Mouse (Mus musculus) CH12.LX (cell line): ENCODE data around the gene Gstt1. TPM values are rescaled to one million over a fixed set of nuclear protein-coding genes. Genes with fewer than 3 reads are reported as not detected.

ENCODE experiments used
- DNase-seq: peaks from one replicate; pipeline ENCODE4 v3.0.0-alpha.2; 2013; ENCODE audit errors: extremely low read depth
- H3K27ac ChIP-seq: 2 replicates; pipeline ENCODE4 v1.5.1; 2012; ENCODE audit warnings: low read depth, mild to moderate bottlenecking, control low read depth, moderate library complexity; ENCODE audit not compliant: insufficient read depth
- H3K27me3 ChIP-seq: replicated peaks from 2 replicates; pipeline ENCODE3; 2012; ENCODE audit warnings: inconsistent platforms
- H3K36me3 ChIP-seq, 2 experiments: replicated peaks in 1 of 2; 2 replicates each; pipeline versions ENCODE3 to v1.6.1; 2012; ENCODE audit warnings: inconsistent platforms in 1 of 2, low read length in 1 of 2, mild to moderate bottlenecking in 1 of 2, mixed read lengths in 1 of 2, moderate library complexity in 1 of 2; ENCODE audit not compliant: control insufficient read depth in 1 of 2, insufficient read depth in 1 of 2
- H3K4me1 ChIP-seq, 2 experiments: 2 replicates each; pipeline ENCODE4 v1.6.1; 2012; ENCODE audit warnings: inconsistent platforms in 1 of 2, moderate library complexity in 1 of 2; ENCODE audit not compliant: insufficient read depth in 2 of 2, control insufficient read depth in 1 of 2
- H3K4me2 ChIP-seq: 2 replicates; pipeline ENCODE4 v1.6.1; 2012; ENCODE audit warnings: low read depth, mild to moderate bottlenecking, control low read depth; ENCODE audit not compliant: poor library complexity, insufficient read depth, severe bottlenecking
- H3K4me3 ChIP-seq, 3 experiments: fragments of 150-350 bp in 1 of 3; sonication (generic) in 1 of 3; replicated peaks in 1 of 3; 2 replicates each; pipeline versions ENCODE3 to v1.5.1; 2011 to 2012; ENCODE audit warnings: low read depth in 2 of 3, low read length in 2 of 3, mild to moderate bottlenecking in 2 of 3, moderate library complexity in 2 of 3, control low read depth in 1 of 3, improper control_type of control experiment in 1 of 3, inconsistent platforms in 1 of 3, mixed read lengths in 1 of 3; ENCODE audit not compliant: poor library complexity in 1 of 3
- H3K79me2 ChIP-seq: replicated peaks from 2 replicates; pipeline ENCODE4 v1.6.1; 2012; ENCODE audit warnings: mild to moderate bottlenecking, moderate library complexity; ENCODE audit not compliant: control insufficient read depth, poor library complexity, insufficient read depth, severe bottlenecking; ENCODE audit errors: extremely low read depth
- H3K9ac ChIP-seq: 2 replicates; pipeline ENCODE4 v1.6.1; 2012; ENCODE audit warnings: low read depth, mild to moderate bottlenecking, control low read depth, moderate library complexity; ENCODE audit not compliant: insufficient read depth
- H3K9me3 ChIP-seq: replicated peaks from 2 replicates; pipeline ENCODE3; 2012; ENCODE audit warnings: low read length, inconsistent platforms, mixed read lengths
- BHLHE40 ChIP-seq: IDR thresholded peaks from 2 replicates; pipeline ENCODE4 v1.6.1; 2011; ENCODE audit warnings: mild to moderate bottlenecking, low read depth, low read length, improper control_type of control experiment
- CHD1 ChIP-seq: IDR thresholded peaks from 2 replicates; pipeline ENCODE4 v1.6.1; 2012; ENCODE audit warnings: low read depth, low read length, improper control_type of control experiment, inconsistent platforms
- CHD2 ChIP-seq: IDR thresholded peaks from 2 replicates; pipeline ENCODE4 v1.6.1; 2011; ENCODE audit warnings: low read length, improper control_type of control experiment
- CTCF ChIP-seq, 2 experiments: IDR thresholded peaks in 1 of 2; conservative IDR thresholded peaks in 1 of 2; 2 replicates each; pipeline ENCODE4 v1.5.1; 2011 to 2012; ENCODE audit warnings: low read depth in 2 of 2, low read length in 2 of 2, improper control_type of control experiment in 1 of 2, inconsistent platforms in 1 of 2, mild to moderate bottlenecking in 1 of 2, moderate library complexity in 1 of 2
- E2F4 ChIP-seq: IDR thresholded peaks from 2 replicates; pipeline ENCODE4 v1.6.1; 2011; ENCODE audit warnings: low read depth, low read length, improper control_type of control experiment; ENCODE audit not compliant: insufficient replicate concordance
- ELF1 ChIP-seq: IDR thresholded peaks from 2 replicates; pipeline ENCODE4 v1.6.1; 2014; ENCODE audit warnings: low read depth, mild to moderate bottlenecking, inconsistent platforms, low read length, improper control_type of control experiment
- EP300 ChIP-seq: IDR thresholded peaks from 2 replicates; pipeline ENCODE4 v1.6.1; 2011; ENCODE audit warnings: low read length, improper control_type of control experiment
- ETS1 ChIP-seq: conservative IDR thresholded peaks from 2 replicates; pipeline ENCODE4 v1.6.1; 2012; ENCODE audit warnings: low read depth, mild to moderate bottlenecking, inconsistent platforms, low read length, improper control_type of control experiment, moderate library complexity
- GABPA ChIP-seq: IDR thresholded peaks from 2 replicates; pipeline ENCODE4 v1.6.1; 2012; ENCODE audit warnings: low read depth, low read length, improper control_type of control experiment, inconsistent platforms; ENCODE audit not compliant: insufficient replicate concordance
- HCFC1 ChIP-seq: IDR thresholded peaks from 2 replicates; pipeline ENCODE4 v1.6.1; 2012; ENCODE audit warnings: low read depth, mild to moderate bottlenecking, inconsistent platforms, low read length, improper control_type of control experiment
- IRF4 ChIP-seq: IDR thresholded peaks from 2 replicates; pipeline ENCODE4 v1.6.1; 2014; ENCODE audit warnings: low read depth, mild to moderate bottlenecking, inconsistent platforms, low read length, improper control_type of control experiment
- JUN ChIP-seq: IDR thresholded peaks from 2 replicates; pipeline ENCODE4 v1.6.1; 2011; ENCODE audit warnings: low read depth, mild to moderate bottlenecking, low read length, improper control_type of control experiment, moderate library complexity; ENCODE audit not compliant: insufficient read depth
- JUND ChIP-seq: conservative IDR thresholded peaks from 2 replicates; pipeline ENCODE4 v1.6.1; 2011; ENCODE audit warnings: low read depth, low read length, improper control_type of control experiment
- KAT2A ChIP-seq: IDR thresholded peaks from 2 replicates; pipeline ENCODE4 v1.6.1; 2012; ENCODE audit warnings: low read length, improper control_type of control experiment, inconsistent platforms; ENCODE audit not compliant: insufficient replicate concordance
- MAFK ChIP-seq: IDR thresholded peaks from 2 replicates; pipeline ENCODE4 v1.6.1; 2011; ENCODE audit warnings: low read length, improper control_type of control experiment; ENCODE audit not compliant: insufficient replicate concordance
- MAX ChIP-seq: IDR thresholded peaks from 2 replicates; pipeline ENCODE4 v1.6.1; 2011; ENCODE audit warnings: low read length, improper control_type of control experiment
- MAZ ChIP-seq: IDR thresholded peaks from 2 replicates; pipeline ENCODE4 v1.6.1; 2012; ENCODE audit warnings: low read depth, mild to moderate bottlenecking, inconsistent platforms, low read length, improper control_type of control experiment, moderate library complexity
- MEF2A ChIP-seq: IDR thresholded peaks from 2 replicates; pipeline ENCODE4 v1.6.1; 2014; ENCODE audit warnings: low read depth, mild to moderate bottlenecking, inconsistent platforms, low read length, improper control_type of control experiment, borderline replicate concordance
- MXI1 ChIP-seq: IDR thresholded peaks from 2 replicates; pipeline ENCODE4 v1.6.1; 2011; ENCODE audit warnings: mild to moderate bottlenecking, low read depth, low read length, improper control_type of control experiment
- MYC ChIP-seq: IDR thresholded peaks from 2 replicates; pipeline ENCODE4 v1.6.1; 2011; ENCODE audit warnings: low read depth, mild to moderate bottlenecking, improper control_type of control experiment, low read length
- NELFE ChIP-seq: IDR thresholded peaks from 2 replicates; pipeline ENCODE4 v1.6.1; 2011; ENCODE audit warnings: low read depth, low read length, improper control_type of control experiment
- NRF1 ChIP-seq: IDR thresholded peaks from 2 replicates; pipeline ENCODE4 v1.6.1; 2014; ENCODE audit warnings: low read depth, mild to moderate bottlenecking, inconsistent platforms, low read length, improper control_type of control experiment, moderate library complexity
- PAX5 ChIP-seq: IDR thresholded peaks from 2 replicates; pipeline ENCODE4 v1.6.1; 2012; ENCODE audit warnings: low read length, inconsistent platforms, mixed read lengths
- POLR2A ChIP-seq: IDR thresholded peaks from 2 replicates; pipeline ENCODE4 v1.6.1; 2011; ENCODE audit warnings: low read depth, mild to moderate bottlenecking, improper control_type of control experiment, low read length
- POLR2AphosphoS2 ChIP-seq: IDR thresholded peaks from 2 replicates; pipeline ENCODE4 v1.6.1; 2011; ENCODE audit warnings: low read depth, low read length, improper control_type of control experiment
- RAD21 ChIP-seq: IDR thresholded peaks from 2 replicates; pipeline ENCODE4 v1.6.1; 2011; ENCODE audit warnings: low read depth, mild to moderate bottlenecking, low read length, improper control_type of control experiment, moderate library complexity
- RCOR1 ChIP-seq: conservative IDR thresholded peaks from 2 replicates; pipeline ENCODE4 v1.6.1; 2012; ENCODE audit warnings: low read depth, mild to moderate bottlenecking, inconsistent platforms, low read length, improper control_type of control experiment
- SIN3A ChIP-seq: IDR thresholded peaks from 2 replicates; pipeline ENCODE4 v1.6.1; 2012; ENCODE audit warnings: low read length, improper control_type of control experiment, inconsistent platforms
- SMC3 ChIP-seq: IDR thresholded peaks from 2 replicates; pipeline ENCODE4 v1.6.1; 2011; ENCODE audit warnings: low read depth, low read length, improper control_type of control experiment
- TBP ChIP-seq: conservative IDR thresholded peaks from 2 replicates; pipeline ENCODE4 v1.6.1; 2011; ENCODE audit warnings: low read depth, low read length, improper control_type of control experiment
- TCF12 ChIP-seq: IDR thresholded peaks from 2 replicates; pipeline ENCODE4 v1.6.1; 2014; ENCODE audit warnings: low read depth, mild to moderate bottlenecking, inconsistent platforms, low read length, improper control_type of control experiment
- UBTF ChIP-seq: IDR thresholded peaks from 2 replicates; pipeline ENCODE4 v1.6.1; 2012; ENCODE audit warnings: low read depth, mild to moderate bottlenecking, inconsistent platforms, low read length, improper control_type of control experiment, moderate library complexity
- USF1 ChIP-seq: IDR thresholded peaks from 2 replicates; pipeline ENCODE4 v1.6.1; 2014; ENCODE audit warnings: low read depth, mild to moderate bottlenecking, inconsistent platforms, low read length, improper control_type of control experiment
- USF2 ChIP-seq: conservative IDR thresholded peaks from 2 replicates; pipeline ENCODE4 v1.6.1; 2011; ENCODE audit warnings: low read depth, low read length, improper control_type of control experiment
- ZC3H11A ChIP-seq: IDR thresholded peaks from 2 replicates; pipeline ENCODE4 v1.6.1; 2012; ENCODE audit warnings: low read depth, mild to moderate bottlenecking, inconsistent platforms, low read length, improper control_type of control experiment
- ZMIZ1 ChIP-seq: IDR thresholded peaks from 2 replicates; pipeline ENCODE4 v1.6.1; 2012; ENCODE audit warnings: low read depth, mild to moderate bottlenecking, inconsistent platforms, low read length, improper control_type of control experiment
- ZNF384 ChIP-seq: IDR thresholded peaks from 2 replicates; pipeline ENCODE4 v1.6.1; 2012; ENCODE audit warnings: low read depth, low read length, improper control_type of control experiment, inconsistent platforms
- dilution Hi-C: fragments of 300-500 bp; cut with MboI; formaldehyde crosslinking; loops from 2 replicates; pipeline ENCODE4 v1.14.3; 2020; ENCODE audit warnings: low sequenced_read_pairs; ENCODE audit not compliant: extremely low pct_unique_long_range_greater_than_20kb, extremely low pct_ligation_motif_present
- in situ Hi-C: fragments of 300-500 bp; cut with MboI; formaldehyde crosslinking; loops from 3 replicates; pipeline ENCODE4 v1.14.3; 2019; ENCODE audit warnings: low sequenced_read_pairs, low pct_ligation_motif_present, low pct_unique_long_range_greater_than_20kb, mixed read lengths
- polyA plus RNA-seq: library from polyadenylated mRNA; unstranded; fragments of >175 nt; gene quantifications from 2 replicates; pipeline ENCODE4 v1.2.1, GENCODE M21; 2012; ENCODE audit warnings: low read depth; ENCODE audit not compliant: insufficient read length
- total RNA-seq, 2 experiments: library from RNA; depleted of rRNA; stranded (reverse); fragments of 300-350 nt in 1 of 2; fragments of >200 nt in 1 of 2; gene quantifications; 2 replicates each; pipeline ENCODE4 v1.2.3; 2012 to 2014

Gstt1 gene
- total and polyA plus RNA-seq, 3 experiments: 2.9 to 50.9 (median 4.5) TPM

GRCm38 (mm10) chr10:75764519-75765473, 33.6 kb downstream of the Gstt1 start:
- Histone ChIP-seq H3K9ac (peak overlapping the region; percentile 70), H3K9me3 (peaks cover 6% of the 10 kb centered on the region), H3K36me3 (peaks cover 10 to 28% of the 10 kb centered on the region in 2 experiments), H3K4me3 (peak overlapping the region; percentile 73 to 97 (median 93)), H3K4me2 (peak overlapping the region; percentile 84), H3K79me2 (peaks cover 34% of the 10 kb centered on the region), H3K27me3 (no peaks in the 10 kb centered on the region), H3K4me1 (peaks cover 8 to 20% of the 10 kb centered on the region in 2 experiments), H3K27ac (peak overlapping the region; percentile 7; the same call in 1 of the 2 replicates)
- peak; percentile 95 for DNase-seq
- in situ Hi-C loops: no loop called here
- dilution Hi-C loops: no loop called here
- TF ChIP-seq MEF2A: 0 out of 2 replicates have a peak, but pooled peaks have one; percentile 20
- TF ChIP-seq ETS1: 0 out of 2 replicates have a peak, but pooled peaks have one; percentile 28
- no peak for TF ChIP-seq PAX5
- TF ChIP-seq MYC: peak; percentile 78
- TF ChIP-seq ZMIZ1: no peak; the same call in 1 of the 2 replicates
- TF ChIP-seq CHD2: no peak
- TF ChIP-seq UBTF: no peak
- no peak for TF ChIP-seq USF2
- TF ChIP-seq CTCF (conservative IDR thresholded peaks at IDR 0.05 in 1 of 2, IDR thresholded peaks at IDR 0.05 in 1 of 2; ENCODE audit: low read depth in 2 of 2, low read length in 2 of 2): peak; percentile 71 to 78
- no peak for TF ChIP-seq NRF1
- no peak for TF ChIP-seq IRF4
- no peak for TF ChIP-seq JUN
- TF ChIP-seq E2F4: no peak
- peak; percentile 69; the same call in 1 of the 2 replicates for TF ChIP-seq SIN3A
- TF ChIP-seq MXI1: peak; percentile 44; the same call in 1 of the 2 replicates
- TF ChIP-seq ZNF384: peak; percentile 86
- TF ChIP-seq BHLHE40: 0 out of 2 replicates have a peak, but pooled peaks have one; percentile 10
- TF ChIP-seq NELFE: 0 out of 2 replicates have a peak, but pooled peaks have one; percentile 10
- TF ChIP-seq JUND: no peak
- TF ChIP-seq TCF12: no peak
- peak; percentile 50 for TF ChIP-seq RAD21
- no peak for TF ChIP-seq GABPA
- TF ChIP-seq MAZ: no peak
- TF ChIP-seq POLR2A: peak; percentile 54
- no peak for TF ChIP-seq ZC3H11A
- TF ChIP-seq POLR2AphosphoS2: no peak
- TF ChIP-seq TBP: no peak; the same call in 1 of the 2 replicates
- peak; percentile 74; the same call in 1 of the 2 replicates for TF ChIP-seq CHD1
- no peak for TF ChIP-seq EP300
- TF ChIP-seq USF1: no peak
- peak; percentile 13; the same call in 1 of the 2 replicates for TF ChIP-seq MAX
- no peak for TF ChIP-seq ELF1
- no peak for TF ChIP-seq MAFK
- TF ChIP-seq KAT2A: no peak
- no peak for TF ChIP-seq HCFC1
- TF ChIP-seq RCOR1: no peak
- peak; percentile 64 for TF ChIP-seq SMC3
